Mouse (Mus musculus) embryonic fibroblast, embryonic 13.5 days (primary cell): ENCODE results near the gene Mrpl41.

Source experiments
- CTCF ChIP-seq: IDR thresholded peaks from 2 replicates; pipeline ENCODE4 v1.5.1; 2011; ENCODE audit warnings: mild to moderate bottlenecking, control low read depth, low read length, moderate library complexity, borderline replicate concordance; ENCODE audit not compliant: insufficient read depth
- POLR2A ChIP-seq: IDR thresholded peaks from 2 replicates; pipeline ENCODE4 v1.6.1; 2011; ENCODE audit warnings: low read depth, mild to moderate bottlenecking, control low read depth, low read length, moderate library complexity

DNA sequence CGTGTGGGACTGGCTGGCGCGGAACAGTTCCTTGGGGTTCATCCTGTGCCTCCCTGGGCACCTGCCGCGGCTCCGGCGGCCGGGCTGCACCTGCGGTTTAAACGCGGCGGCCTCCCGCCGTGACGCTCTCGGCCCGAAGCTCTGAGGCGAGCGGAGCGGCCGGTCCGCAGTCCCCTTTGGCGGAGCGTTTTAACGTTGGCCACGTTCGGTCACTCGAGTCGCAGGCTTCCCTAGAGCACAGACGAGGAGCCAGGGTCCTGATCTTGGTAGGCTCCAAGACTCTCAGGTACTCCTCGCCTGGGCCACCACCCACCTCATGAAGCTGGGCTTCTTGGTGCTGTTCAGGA is 24.7 kb downstream of the Mrpl41 start:
- no peak for TF ChIP-seq CTCF
- TF ChIP-seq POLR2A: no peak
